Mouse (Mus musculus): ENCODE measurements around the gene Slc25a42.

GRCm38 (mm10) chr8:70211275-70211674 lies 830 bp downstream of the Slc25a42 start:
- TF ChIP-seq EP300 (IDR thresholded peaks at IDR 0.05; ENCODE audit: low read depth) (no peak), CTCF (IDR thresholded peaks at IDR 0.05; ENCODE audit: low read depth) (no peak)

All from liver, embryonic 14.5 days (tissue).